11 mouse cellular contexts compared by ENCODE assay signal in genomic region chr1:74070001-74070551, GRCm38 (mm10). TPM values are rescaled to one million over a fixed set of nuclear protein-coding genes. Genes with fewer than 3 reads are reported as not detected.
DNase-seq lines count a peak whose midpoint lies in the region.
"Had no signal": no experiment of that assay in that cellular context is flagged by ENCODE, and none has a peak within 500 bp of the region (broad histone marks: within the 10 kb centered on the region; RNA-seq: fewer than 3 reads in every experiment).

No protein-coding gene starts in this region.

- intact Hi-C loops in gastrocnemius, postnatal 36 days (cut with DNase I): no loop called here
- intact Hi-C loops in left cerebral cortex, postnatal 14 days (cut with DNase I): no loop called here

- DNase-seq in gastrocnemius, postnatal 25 days: peak; percentile 51
- no peak for DNase-seq in gastrocnemius, postnatal 36 days
- DNase-seq in lung, postnatal 36 days: peak; percentile 33
- no peak for DNase-seq in lung, postnatal 10 days
- peak; percentile 87 for DNase-seq in kidney, adult 9 months
- peak; percentile 53 for DNase-seq in skeletal muscle tissue, adult 2 months (ENCODE audit: low read depth, low spot score)
- DNase-seq in embryo, embryonic 10 days (ENCODE audit: low spot score): no peak
- DNase-seq in left cerebral cortex, postnatal 14 days (ENCODE audit: low spot score in 2 of 2): no peak
- DNase-seq: left cerebral cortex, postnatal 4 days; spleen, adult 18-20 months; thymus, adult 18-20 months had no signal

RNA-seq across cellular contexts. Expression of gene Tns1, which starts 54.2 kb away (rescaled TPM):
- total RNA-seq in gastrocnemius, postnatal 25 days (2021): 100 to 1,000 TPM; 205 to 234 TPM
- total RNA-seq in gastrocnemius, postnatal 36 days (2021): 100 to 1,000 TPM; 194 to 248 TPM
- total RNA-seq in left cerebral cortex, postnatal 14 days (2021): 10 to 100 TPM; 30.2 to 39.1 TPM

RNA-seq across cellular contexts. Expression of gene Rufy4, which starts 55.3 kb away (rescaled TPM):
- under 1 TPM in 1 of 2 experiments, not detected in 1; 0.16 TPM for total RNA-seq in gastrocnemius, postnatal 25 days (2021)
- under 1 TPM in 1 of 2 experiments, not detected in 1; 0.10 TPM for total RNA-seq in gastrocnemius, postnatal 36 days (2021)
- under 1 TPM in 1 of 2 experiments, not detected in 1; 0.17 TPM for total RNA-seq in left cerebral cortex, postnatal 14 days (2021)

Comparison
In these comparisons a context has a peak if more than half of its experiments do, and no peak if none do; other contexts are left out.
1. DNase-seq: peak in gastrocnemius, postnatal 25 days (single experiment), lung, postnatal 36 days (single experiment), kidney, adult 9 months (single experiment) and skeletal muscle tissue, adult 2 months (single experiment); none in gastrocnemius, postnatal 36 days (0 of 2), lung, postnatal 10 days (single experiment), embryo, embryonic 10 days (single experiment) and left cerebral cortex, postnatal 14 days (0 of 2).
2. RNA of gene Tns1, which starts 54.2 kb away (total RNA-seq): 194 to 248 TPM in gastrocnemius, postnatal 36 days and 205 to 234 TPM in gastrocnemius, postnatal 25 days; 30.2 to 39.1 TPM in left cerebral cortex, postnatal 14 days; every median in the first group is over 4 times any median in the second.